Mouse (Mus musculus) cerebellum, adult 2 months (tissue): ENCODE data around the gene Gm45062.

ENCODE experiments used
- CTCF ChIP-seq: fragments of 200-500 bp; IDR thresholded peaks from 2 replicates; pipeline ENCODE4 v1.5.1; 2011; ENCODE audit warnings: low read depth, mild to moderate bottlenecking, control low read depth, low read length, moderate library complexity, borderline replicate concordance; ENCODE audit not compliant: insufficient read depth
- POLR2A ChIP-seq: fragments of 200-500 bp; IDR thresholded peaks from 2 replicates; pipeline ENCODE4 v1.6.1; 2011; ENCODE audit warnings: low read length, control low read depth, borderline replicate concordance; ENCODE audit not compliant: insufficient read depth

DNA sequence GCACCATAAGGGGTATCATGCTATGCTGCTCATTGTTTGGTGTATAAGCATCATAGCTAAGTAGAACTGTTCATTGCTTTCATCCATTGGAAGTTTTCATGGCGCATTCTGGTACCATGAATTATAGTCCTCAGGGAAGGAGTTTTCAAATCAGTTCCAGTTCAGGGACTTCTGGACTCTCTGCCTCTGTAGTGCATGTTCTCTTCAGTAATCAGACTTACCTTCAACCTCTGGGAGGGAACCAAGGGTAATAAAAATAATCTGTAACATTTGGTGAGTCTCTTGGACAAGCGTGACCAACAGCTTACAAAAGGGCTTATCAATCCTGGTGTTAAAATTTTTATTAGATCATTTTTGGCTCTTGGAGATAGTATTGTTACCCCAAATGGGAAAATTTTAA lies 60.3 kb downstream of the Gm45062 start:
- TF ChIP-seq CTCF (no peak), POLR2A (no peak)
